Mouse (Mus musculus) retina, adult 2 months (tissue): ENCODE results near the gene Dolpp1.

Source experiments
- DNase-seq: peaks from one replicate; pipeline ENCODE4 v3.0.0-alpha.2; 2012; ENCODE audit warnings: low read depth, low spot score

Dolpp1 gene

DNA sequence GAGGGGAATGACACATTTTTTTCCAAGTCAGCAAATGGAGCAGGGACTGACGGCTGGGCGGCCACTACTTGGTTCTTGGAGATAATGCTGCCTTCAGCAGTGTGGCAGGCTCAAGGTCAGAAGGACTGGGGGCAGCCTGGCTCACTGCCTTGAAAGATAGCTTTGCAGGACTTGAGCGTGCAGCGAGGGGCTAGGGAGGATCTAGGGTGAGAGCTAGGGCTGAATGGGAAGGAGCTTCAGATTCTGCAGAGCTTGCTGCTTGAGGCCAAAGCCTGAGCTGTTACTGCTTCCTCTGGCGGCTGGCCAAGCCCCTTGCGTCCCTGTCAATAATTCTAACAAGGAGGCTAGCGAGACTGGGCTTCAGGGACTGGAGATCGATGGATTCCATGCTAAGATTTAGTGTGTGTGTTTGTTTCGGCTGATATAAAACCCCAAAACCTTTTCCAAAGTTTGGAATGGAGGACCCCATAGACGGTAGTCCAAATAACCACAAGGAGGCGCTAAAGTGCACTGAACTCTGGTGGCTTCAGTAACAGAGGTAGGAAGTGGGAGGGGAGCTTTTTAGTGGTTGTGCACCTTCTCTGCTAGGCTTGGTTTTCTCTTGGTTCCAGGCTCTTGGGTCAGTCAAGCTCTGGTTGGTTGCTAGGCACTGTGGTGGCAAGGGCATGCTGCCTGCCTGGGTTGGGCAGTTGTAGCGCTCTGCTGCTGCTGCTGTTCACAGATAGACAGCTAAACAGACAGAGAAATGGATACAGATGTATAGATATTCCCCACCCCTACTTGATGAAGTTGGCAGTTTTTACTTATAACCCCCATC lies 48.9 kb downstream of the Dolpp1 start:
- DNase-seq = no peak

DNA sequence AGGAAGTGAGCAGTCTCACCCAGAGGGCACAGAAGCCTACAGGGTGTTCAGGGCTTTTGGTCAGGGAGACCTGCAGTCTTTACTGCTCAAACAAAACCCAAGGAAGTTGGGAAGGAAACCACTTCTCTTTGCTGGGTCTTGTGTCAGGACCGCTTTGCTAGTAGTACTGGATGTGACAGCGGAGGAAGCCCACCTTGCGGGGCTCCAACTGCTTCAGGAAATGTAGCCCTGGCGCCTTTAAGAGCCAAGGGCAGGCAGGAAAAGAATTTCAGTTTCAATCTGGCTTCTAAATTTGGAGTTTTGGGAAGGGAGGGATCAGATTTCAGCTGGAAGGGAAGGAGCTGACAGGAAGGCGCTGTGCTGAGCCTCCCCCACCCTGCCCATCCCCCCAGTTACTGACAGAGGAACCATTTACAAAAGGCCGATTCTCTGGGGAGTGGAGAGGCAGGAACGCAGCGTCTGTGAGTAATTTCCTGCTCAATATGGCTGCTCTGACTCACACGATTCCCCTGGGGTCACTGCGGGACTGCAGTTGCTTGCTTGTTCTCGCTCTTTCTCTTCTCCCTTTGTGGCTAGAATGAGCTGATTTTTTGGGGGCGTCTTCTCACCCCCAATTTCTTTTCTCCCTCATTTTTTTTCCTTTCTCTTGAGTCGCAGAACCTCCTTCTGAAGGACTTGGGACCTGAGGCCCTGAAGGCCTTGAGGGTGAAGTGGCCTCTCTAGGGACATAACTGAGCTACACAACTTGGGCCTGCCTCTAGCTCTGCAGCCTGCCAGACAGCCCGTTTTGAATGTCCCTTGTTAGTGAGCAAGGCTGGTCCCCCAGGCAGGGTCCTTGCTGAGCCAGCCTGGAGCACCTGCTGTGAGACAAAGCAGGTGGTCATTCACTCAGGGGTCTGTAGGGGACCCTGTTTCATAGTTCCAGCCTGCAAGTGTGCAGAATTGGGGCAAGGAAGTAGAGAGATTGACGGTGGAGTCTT lies 49.8 kb downstream of the Dolpp1 start:
- DNase-seq = peak; percentile 18

DNA sequence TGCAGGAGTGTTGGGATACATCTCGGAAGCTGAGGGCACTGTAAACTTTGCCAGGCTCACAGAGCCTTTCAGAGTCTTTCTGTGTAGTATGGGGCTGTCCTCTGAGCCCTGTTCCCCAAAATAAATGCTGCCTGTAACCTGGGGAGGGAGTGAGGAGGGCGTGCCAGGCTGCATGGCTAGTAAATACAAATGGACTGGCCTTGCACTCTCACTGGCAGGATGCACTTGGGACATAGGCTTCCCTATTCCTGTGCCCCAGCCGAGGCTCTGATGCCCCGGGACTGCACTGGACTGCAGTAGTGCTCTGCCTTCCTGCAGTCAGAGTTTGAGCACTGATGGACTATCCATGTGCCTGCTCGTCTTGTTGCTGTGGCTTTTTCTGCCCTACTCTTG lies 50.4 kb downstream of the Dolpp1 start:
- DNase-seq = no peak

DNA sequence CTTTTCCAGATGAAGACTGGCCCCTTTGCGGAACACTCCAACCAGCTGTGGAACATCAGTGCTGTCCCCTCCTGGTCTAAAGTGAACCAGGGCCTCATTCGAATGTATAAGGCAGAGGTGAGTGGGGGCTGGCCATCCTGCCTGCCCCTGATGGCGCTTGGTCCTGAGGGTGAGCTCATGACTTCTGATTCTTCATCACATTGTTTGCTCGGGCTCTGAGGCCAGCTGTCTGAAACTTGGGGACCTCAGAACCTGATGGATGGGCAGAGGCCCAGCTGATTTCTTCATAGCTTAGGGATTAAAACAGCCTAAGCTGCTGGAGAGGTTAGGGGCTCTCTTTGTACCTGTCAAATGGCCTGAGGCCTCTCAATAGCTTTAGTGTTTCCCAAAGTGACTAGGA lies 51.2 kb downstream of the Dolpp1 start:
- DNase-seq = no peak

DNA sequence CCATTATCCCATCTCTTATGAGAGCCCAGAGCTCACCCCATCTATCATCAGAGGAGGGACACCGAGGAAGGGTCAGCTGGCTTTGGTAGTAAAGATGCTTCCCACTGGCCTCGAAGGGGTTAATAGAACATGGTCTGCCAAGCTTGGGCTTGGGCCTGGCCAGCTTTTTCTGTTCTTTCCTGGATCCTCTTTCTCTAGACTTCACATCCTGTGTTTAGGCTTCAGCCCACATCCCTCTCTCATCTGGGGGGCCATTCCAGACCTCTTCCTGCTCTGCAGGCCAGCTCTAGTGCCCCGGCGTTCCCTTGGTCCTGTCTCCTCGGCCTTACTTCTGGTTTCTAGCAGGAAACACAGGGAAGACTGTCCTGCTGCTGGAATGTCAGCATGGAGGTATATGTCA lies 52.0 kb downstream of the Dolpp1 start:
- no peak for DNase-seq

DNA sequence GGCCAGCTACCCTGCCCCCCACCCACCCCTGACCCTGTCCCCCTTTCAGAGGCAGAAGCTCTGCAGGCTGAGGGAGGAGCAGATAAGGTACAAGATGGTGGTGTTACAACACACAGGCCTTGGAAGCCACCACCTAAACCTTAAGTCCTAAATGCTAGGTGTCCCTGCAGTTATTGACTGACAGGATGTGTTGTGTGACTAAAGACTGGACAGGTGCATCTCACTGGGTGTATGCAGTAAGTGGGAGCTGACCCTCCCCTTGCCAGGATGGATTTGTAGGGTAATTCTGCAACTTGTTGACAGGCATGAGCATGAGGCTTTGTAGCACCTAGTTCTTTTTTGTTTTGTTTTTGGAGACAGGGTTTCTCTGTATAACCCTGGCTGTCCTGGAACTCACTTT lies 52.4 kb downstream of the Dolpp1 start:
- no peak for DNase-seq

DNA sequence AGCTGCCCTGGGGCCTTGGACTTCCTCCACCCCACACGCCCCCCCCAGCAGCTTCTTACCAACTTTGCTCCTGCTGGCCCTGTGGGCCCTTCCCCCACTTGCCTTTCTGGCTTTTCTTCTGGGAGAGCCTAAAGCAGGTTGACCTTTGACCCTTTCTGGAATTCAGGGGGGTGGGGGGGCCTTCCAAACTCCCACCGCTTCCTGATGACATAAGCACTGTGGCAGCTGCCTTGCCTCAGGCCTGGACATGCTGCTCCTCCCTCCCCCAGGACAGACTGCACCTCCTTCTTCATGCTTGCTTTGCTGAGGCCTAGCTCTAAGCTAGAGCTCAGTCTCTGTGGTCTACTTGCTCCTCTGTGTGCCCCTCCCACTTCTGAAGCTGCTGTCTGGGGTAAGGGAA lies 53.3 kb downstream of the Dolpp1 start:
- no peak for DNase-seq

DNA sequence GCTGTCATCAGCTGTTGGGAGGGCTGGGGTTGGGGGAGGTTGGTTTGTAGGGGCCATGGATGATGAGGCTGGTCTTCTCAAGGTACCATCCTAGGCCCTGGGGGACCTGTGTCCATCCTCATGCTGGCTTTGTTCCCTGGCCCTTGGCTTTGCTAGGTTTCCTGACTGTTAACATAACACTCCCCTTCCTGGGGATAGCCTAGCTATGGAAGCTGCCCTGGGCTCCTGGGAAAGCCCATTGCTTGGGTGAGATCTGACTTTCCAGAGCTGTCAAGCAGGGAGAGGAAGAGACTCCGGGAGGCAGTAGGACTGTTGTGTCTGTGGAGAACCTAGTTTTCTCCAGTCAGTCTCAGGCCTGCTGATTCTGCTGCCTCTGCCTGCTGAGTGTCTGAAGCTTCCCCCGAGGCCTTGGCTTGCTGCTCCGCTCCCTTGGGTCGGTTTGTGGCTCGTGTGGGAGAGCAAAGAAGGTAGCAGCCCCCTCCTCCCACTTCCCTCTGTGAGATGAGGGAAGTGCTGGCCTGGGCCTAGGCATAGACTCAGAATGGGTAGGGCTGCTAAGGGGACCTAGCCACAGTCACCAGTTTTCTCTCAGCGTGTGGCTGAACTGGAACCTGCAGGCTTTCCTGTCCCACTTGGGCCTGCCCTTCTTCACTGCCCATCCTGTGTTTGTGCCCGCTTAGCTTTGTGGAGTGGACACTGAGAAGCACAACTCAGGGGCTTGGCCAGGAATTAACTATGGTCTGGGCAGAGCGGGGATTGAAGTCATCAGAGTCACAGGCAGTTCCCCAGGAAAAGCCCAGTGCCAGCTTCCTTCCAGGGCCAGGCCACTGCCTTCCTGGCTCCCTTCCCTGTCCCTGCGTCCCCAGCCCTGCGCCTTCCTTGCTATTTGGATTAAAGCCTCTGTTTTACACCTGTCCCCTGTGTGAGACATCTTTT lies 55.1 kb downstream of the Dolpp1 start:
- DNase-seq = no peak

DNA sequence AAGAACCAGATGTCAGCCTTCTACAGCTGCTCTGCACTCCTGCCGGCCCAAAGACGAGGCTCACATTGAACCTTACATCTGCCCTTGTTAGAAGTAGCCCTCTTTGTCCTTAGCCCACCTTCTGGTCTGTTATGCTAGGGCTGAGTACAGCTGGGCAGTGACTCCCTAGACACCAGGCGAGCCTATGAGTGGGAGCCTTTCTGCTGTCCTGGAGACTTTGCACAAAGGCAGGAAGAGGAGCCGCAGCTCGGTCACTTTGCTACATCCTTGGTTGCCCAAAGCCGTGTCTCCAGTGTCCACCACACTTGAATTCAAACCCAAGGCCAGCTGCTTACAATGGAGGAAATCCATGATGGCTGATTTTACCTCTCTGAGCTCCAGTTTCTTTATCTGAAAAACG lies 56.3 kb downstream of the Dolpp1 start:
- DNase-seq = no peak
